Mouse (Mus musculus) MEL (cell line): ENCODE measurements around the gene Dlat. TPM values are rescaled to one million over a fixed set of nuclear protein-coding genes. Genes with fewer than 3 reads are reported as not detected.
A peak's percentile ranks its signal among the peaks of the same experiment; 100 is the strongest.

ENCODE experiments used
- DNase-seq: peaks from one replicate; pipeline ENCODE4 v3.0.0; 2011; ENCODE audit warnings: low read depth, low spot score
- H3K27ac ChIP-seq: 2 replicates; pipeline ENCODE4 v1.5.1; 2012; ENCODE audit warnings: low read depth, mild to moderate bottlenecking, control low read depth, low read length, moderate library complexity; ENCODE audit not compliant: control insufficient read depth
- H3K27me3 ChIP-seq, 2 experiments: fragments of 150-350 bp in 1 of 2; sonication (generic) in 1 of 2; 2 replicates each; pipeline ENCODE4 v1.6.1; 2012; ENCODE audit warnings: low read length in 2 of 2, mild to moderate bottlenecking in 2 of 2, improper control_type of control experiment in 1 of 2, moderate library complexity in 1 of 2; ENCODE audit not compliant: insufficient read depth in 2 of 2, control insufficient read depth in 1 of 2
- H3K36me3 ChIP-seq, 2 experiments: 2 replicates each; pipeline ENCODE4 v1.6.1; 2012 to 2014; ENCODE audit warnings: low read length in 2 of 2, improper control_type of control experiment in 1 of 2, inconsistent platforms in 1 of 2, mild to moderate bottlenecking in 1 of 2; ENCODE audit not compliant: insufficient read depth in 2 of 2, control insufficient read depth in 1 of 2
- H3K4me1 ChIP-seq, 2 experiments: fragments of 150-350 bp in 1 of 2; sonication (generic) in 1 of 2; 2 replicates each; pipeline ENCODE4 v1.6.1; 2012; ENCODE audit warnings: low read length in 2 of 2, improper control_type of control experiment in 1 of 2, mild to moderate bottlenecking in 1 of 2; ENCODE audit not compliant: insufficient read depth in 2 of 2, control insufficient read depth in 1 of 2
- H3K4me3 ChIP-seq, 2 experiments: fragments of 150-350 bp in 1 of 2; sonication (generic) in 1 of 2; 2 replicates each; pipeline ENCODE4 v1.5.1; 2012; ENCODE audit warnings: low read depth in 2 of 2, low read length in 2 of 2, mild to moderate bottlenecking in 2 of 2, moderate library complexity in 2 of 2, control low read depth in 1 of 2, improper control_type of control experiment in 1 of 2; ENCODE audit not compliant: control insufficient read depth in 1 of 2, insufficient read depth in 1 of 2
- H3K79me2 ChIP-seq: 2 replicates; pipeline ENCODE4 v1.6.1; 2012; ENCODE audit warnings: mild to moderate bottlenecking, low read length, moderate library complexity; ENCODE audit not compliant: control insufficient read depth, poor library complexity, insufficient read depth
- H3K9ac ChIP-seq: 2 replicates; pipeline ENCODE4 v1.6.1; 2012; ENCODE audit warnings: low read depth, mild to moderate bottlenecking, control low read depth, low read length, moderate library complexity; ENCODE audit not compliant: control insufficient read depth, poor library complexity, severe bottlenecking
- H3K9me3 ChIP-seq: fragments of 150-350 bp; sonication (generic); replicated peaks from 2 replicates; pipeline ENCODE4 v1.6.1; 2012; ENCODE audit warnings: mild to moderate bottlenecking, low read length, improper control_type of control experiment, moderate library complexity; ENCODE audit not compliant: insufficient read depth
- E2F4 ChIP-seq: IDR thresholded peaks from 2 replicates; pipeline ENCODE4 v1.6.1; 2011; ENCODE audit warnings: low read depth, low read length, improper control_type of control experiment, borderline replicate concordance
- ELF1 ChIP-seq: IDR thresholded peaks from 2 replicates; pipeline ENCODE4 v1.6.1; 2014; ENCODE audit warnings: low read depth, mild to moderate bottlenecking, inconsistent platforms, low read length, improper control_type of control experiment, moderate library complexity
- KAT2A ChIP-seq: conservative IDR thresholded peaks from 2 replicates; pipeline ENCODE4 v1.6.1; 2012; ENCODE audit warnings: low read depth, low read length, improper control_type of control experiment, inconsistent platforms
- MAX ChIP-seq: IDR thresholded peaks from 2 replicates; pipeline ENCODE4 v1.6.1; 2011; ENCODE audit warnings: low read length, improper control_type of control experiment
- MAZ ChIP-seq: IDR thresholded peaks from 2 replicates; pipeline ENCODE4 v1.6.1; 2012; ENCODE audit warnings: low read depth, mild to moderate bottlenecking, inconsistent platforms, low read length, improper control_type of control experiment
- MEF2A ChIP-seq: IDR thresholded peaks from 2 replicates; pipeline ENCODE4 v1.6.1; 2014; ENCODE audit warnings: low read depth, mild to moderate bottlenecking, inconsistent platforms, low read length, improper control_type of control experiment; ENCODE audit not compliant: poor library complexity, insufficient replicate concordance, severe bottlenecking; ENCODE audit errors: extremely low read depth
- MXI1 ChIP-seq: IDR thresholded peaks from 2 replicates; pipeline ENCODE4 v1.6.1; 2011; ENCODE audit warnings: mild to moderate bottlenecking, low read depth, low read length, improper control_type of control experiment
- NELFE ChIP-seq: IDR thresholded peaks from 2 replicates; pipeline ENCODE4 v1.6.1; 2011; ENCODE audit warnings: low read depth, low read length, improper control_type of control experiment
- NRF1 ChIP-seq: IDR thresholded peaks from 2 replicates; pipeline ENCODE4 v1.6.1; 2014; ENCODE audit warnings: low read depth, mild to moderate bottlenecking, inconsistent platforms, low read length, improper control_type of control experiment, moderate library complexity; ENCODE audit not compliant: poor library complexity, insufficient read depth, severe bottlenecking
- POLR2A ChIP-seq, 2 experiments: IDR thresholded peaks; 2 replicates each; pipeline ENCODE4 v1.6.1; 2011 to 2012; ENCODE audit warnings: low read length in 2 of 2, mild to moderate bottlenecking in 2 of 2, control low read depth in 1 of 2, improper control_type of control experiment in 1 of 2, low read depth in 1 of 2, moderate library complexity in 1 of 2; ENCODE audit not compliant: control insufficient read depth in 1 of 2, insufficient read depth in 1 of 2, poor library complexity in 1 of 2
- POLR2AphosphoS2 ChIP-seq: IDR thresholded peaks from 2 replicates; pipeline ENCODE4 v1.6.1; 2011; ENCODE audit warnings: low read length, improper control_type of control experiment
- RAD21 ChIP-seq: IDR thresholded peaks from 2 replicates; pipeline ENCODE4 v1.6.1; 2011; ENCODE audit warnings: mild to moderate bottlenecking, low read depth, low read length, improper control_type of control experiment
- SIN3A ChIP-seq: IDR thresholded peaks from 2 replicates; pipeline ENCODE4 v1.6.1; 2012; ENCODE audit warnings: low read length, improper control_type of control experiment, inconsistent platforms
- SMC3 ChIP-seq: IDR thresholded peaks from 2 replicates; pipeline ENCODE4 v1.6.1; 2011; ENCODE audit warnings: low read depth, low read length, improper control_type of control experiment
- TCF12 ChIP-seq: IDR thresholded peaks from 2 replicates; pipeline ENCODE4 v1.6.1; 2014; ENCODE audit warnings: low read depth, mild to moderate bottlenecking, inconsistent platforms, low read length, improper control_type of control experiment, moderate library complexity
- UBTF ChIP-seq: IDR thresholded peaks from 2 replicates; pipeline ENCODE4 v1.6.1; 2012; ENCODE audit warnings: low read depth, mild to moderate bottlenecking, inconsistent platforms, low read length, improper control_type of control experiment, moderate library complexity, borderline replicate concordance; ENCODE audit not compliant: insufficient read depth
- USF2 ChIP-seq, 2 experiments: IDR thresholded peaks; 2 replicates each; pipeline ENCODE4 v1.6.1; 2011 to 2012; ENCODE audit warnings: improper control_type of control experiment in 2 of 2, low read length in 2 of 2, borderline replicate concordance in 1 of 2, inconsistent platforms in 1 of 2, low read depth in 1 of 2, mild to moderate bottlenecking in 1 of 2; ENCODE audit not compliant: insufficient read depth in 1 of 2
- ZC3H11A ChIP-seq: IDR thresholded peaks from 2 replicates; pipeline ENCODE4 v1.6.1; 2012; ENCODE audit warnings: low read depth, mild to moderate bottlenecking, inconsistent platforms, low read length, improper control_type of control experiment
- polyA plus RNA-seq, 2 experiments: library from polyadenylated mRNA; stranded (reverse) in 1 of 2; unstranded in 1 of 2; fragments of >175 nt in 1 of 2; fragments of >200 nt in 1 of 2; gene quantifications; 2 replicates each; pipeline versions ENCODE4 v1.2.1 to v1.2.4; 2012; ENCODE audit warnings: low replicate concordance in 2 of 2, low read depth in 1 of 2; ENCODE audit not compliant: insufficient read length in 2 of 2, insufficient read depth in 1 of 2, missing spikeins in 1 of 2
- total RNA-seq: library from RNA; depleted of rRNA; stranded (reverse); fragments of 300-350 nt; gene quantifications from 2 replicates; pipeline ENCODE4 v1.2.3, GENCODE M21; 2012

Gene Dlat
- total and polyA plus RNA-seq, 3 experiments = 52.2 to 77.4 TPM; not detected in 1

GRCm38 (mm10) chr9:50616766-50617603 is 42.6 kb downstream of the Dlat start, which contains the start of the genes Pih1d2 and Nkapd1 (continued):
- TF ChIP-seq NRF1 (no peak), SMC3 (no peak), TCF12 (0 out of 2 replicates have a peak, but pooled peaks have one; percentile 34), NELFE (peak; percentile 79), POLR2AphosphoS2 (peak; percentile 61), E2F4 (0 out of 2 replicates have a peak, but pooled peaks have one; percentile 22), POLR2A (IDR thresholded peaks at IDR 0.05; ENCODE audit: control insufficient read depth in 1 of 2, insufficient read depth in 1 of 2, low read depth in 1 of 2, low read length in 2 of 2, poor library complexity in 1 of 2) (peak; percentile 76 to 82), SIN3A (peak; percentile 99), ZC3H11A (no peak), UBTF (peak; percentile 95), MEF2A (no peak)
- TF ChIP-seq, all 39 proteins: peak for 16

GRCm38 (mm10) chr9:50616161-50616560 is 43.4 kb downstream of the Dlat start:
- H3K36me3 ChIP-seq = peaks cover 5 to 25% of the 10 kb centered on the region in 2 experiments
- H3K9ac ChIP-seq = peak overlapping the region; percentile 97
- peaks cover 4 to 10% of the 10 kb centered on the region in 2 experiments; a peak in 3 of 4 replicates for H3K4me1 ChIP-seq
- DNase-seq = no peak
- peaks cover 33% of the 10 kb centered on the region for H3K79me2 ChIP-seq
- H3K9me3 ChIP-seq = no peaks in the 10 kb centered on the region
- peak overlapping the region; percentile 95 to 99 for H3K4me3 ChIP-seq
- TF ChIP-seq RAD21 (no peak), MXI1 (0 out of 2 replicates have a peak, but pooled peaks have one; percentile 20), POLR2A (IDR thresholded peaks at IDR 0.05; ENCODE audit: control insufficient read depth in 1 of 2, insufficient read depth in 1 of 2, low read depth in 1 of 2, low read length in 2 of 2, poor library complexity in 1 of 2) (no peak)
- no peaks in the 10 kb centered on the region for H3K27me3 ChIP-seq
- peak overlapping the region; percentile 95 for H3K27ac ChIP-seq

DNA sequence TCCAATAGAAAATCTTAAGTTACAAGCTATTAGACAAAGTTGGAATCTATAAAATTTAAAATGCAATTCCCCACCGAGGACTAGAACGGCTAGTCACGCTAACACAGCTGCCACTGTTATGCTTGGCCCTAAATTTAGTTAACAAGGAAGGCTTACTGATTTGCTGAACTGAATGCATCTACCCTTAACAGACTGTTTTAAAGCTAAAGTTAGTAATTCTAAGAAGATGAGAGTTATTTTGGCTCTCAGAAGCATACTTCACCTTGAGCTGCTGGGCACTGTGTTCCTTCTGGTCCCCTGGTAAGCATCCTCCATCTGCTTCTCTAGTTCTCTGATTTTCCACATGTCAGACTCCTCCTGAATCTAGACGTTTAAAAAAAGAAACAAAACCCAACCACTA is 47.5 kb downstream of the Dlat start:
- Histone ChIP-seq H3K79me2 (peaks cover 34% of the 10 kb centered on the region), H3K9ac (no peak overlapping the region), H3K4me1 (peaks cover 3 to 4% of the 10 kb centered on the region in 2 experiments; a peak in 3 of 4 replicates), H3K27me3 (no peaks in the 10 kb centered on the region), H3K36me3 (peaks cover 18 to 20% of the 10 kb centered on the region in 2 experiments), H3K9me3 (no peaks in the 10 kb centered on the region), H3K27ac (no peak overlapping the region), H3K4me3 (no peak overlapping the region)
- no peak for DNase-seq
- TF ChIP-seq ELF1 = no peak
- TF ChIP-seq USF2 (IDR thresholded peaks at IDR 0.05; ENCODE audit: borderline replicate concordance in 1 of 2, insufficient read depth in 1 of 2, low read depth in 1 of 2, low read length in 2 of 2) = no peak
- TF ChIP-seq ZC3H11A = no peak
- no peak for TF ChIP-seq SIN3A
- TF ChIP-seq MAX = no peak
- TF ChIP-seq MAZ = no peak
- TF ChIP-seq KAT2A = no peak
- no peak for TF ChIP-seq NRF1
- TF ChIP-seq E2F4 = no peak
